Mouse (Mus musculus): ENCODE data around the gene Gjb1.
A peak's percentile ranks its signal among the peaks of the same experiment; 100 is the strongest.
"Not testable (repeated sequence)": the region's sequence is repeated elsewhere in the genome, so short reads cannot be mapped to it uniquely, and the experiment has no call there.

Gene Gjb1

GRCm38 (mm10) chrX:101376190-101376968 is at the start of gene Gjb1:
Gene Gjb1 (plus strand): TSS chrX:101376378.
- DNase-seq (ENCODE audit: extremely low spot score), result no peak

- peak; percentile 58 for DNase-seq (ENCODE audit: extremely low spot score)
Observed at GRCm38 (mm10) chrX:101329372-101330028, 46.7 kb upstream of the Gjb1 start.

- no peak for DNase-seq (ENCODE audit: extremely low spot score)
Observed at GRCm38 (mm10) chrX:101332031-101332374, 44.2 kb upstream of the Gjb1 start.

- peak; percentile 87 for DNase-seq (ENCODE audit: extremely low spot score)
Observed at GRCm38 (mm10) chrX:101332375-101333211, 43.6 kb upstream of the Gjb1 start.

- DNase-seq (ENCODE audit: extremely low spot score), result no peak
Observed at GRCm38 (mm10) chrX:101334606-101335005, 41.6 kb upstream of the Gjb1 start.

GRCm38 (mm10) chrX:101338666-101339065 is 37.5 kb upstream of the Gjb1 start:
- DNase-seq (ENCODE audit: extremely low spot score), result no peak

GRCm38 (mm10) chrX:101342837-101343236 is 33.3 kb upstream of the Gjb1 start:
- DNase-seq (ENCODE audit: extremely low spot score), result not testable (repeated sequence)

GRCm38 (mm10) chrX:101345456-101345855 is 30.7 kb upstream of the Gjb1 start:
- no peak for DNase-seq (ENCODE audit: extremely low spot score)

- DNase-seq (ENCODE audit: extremely low spot score), result no peak
Observed at GRCm38 (mm10) chrX:101346475-101346874, 29.7 kb upstream of the Gjb1 start.

GRCm38 (mm10) chrX:101351188-101351587 is 25.0 kb upstream of the Gjb1 start:
- no peak for DNase-seq (ENCODE audit: extremely low spot score)

- DNase-seq (ENCODE audit: extremely low spot score), result not testable (repeated sequence)
Observed at GRCm38 (mm10) chrX:101358902-101359301, 17.3 kb upstream of the Gjb1 start.

GRCm38 (mm10) chrX:101369001-101369400 is 7.2 kb upstream of the Gjb1 start:
- DNase-seq (ENCODE audit: extremely low spot score), result no peak

GRCm38 (mm10) chrX:101370573-101370972 is 5.6 kb upstream of the Gjb1 start:
- DNase-seq (ENCODE audit: extremely low spot score), result no peak

- DNase-seq (ENCODE audit: extremely low spot score), result no peak
Observed at GRCm38 (mm10) chrX:101372946-101373345, 3.2 kb upstream of the Gjb1 start.

- no peak for DNase-seq (ENCODE audit: extremely low spot score)
Observed at GRCm38 (mm10) chrX:101377076-101377475, 898 bp downstream of the Gjb1 start.

GRCm38 (mm10) chrX:101379744-101380143 is 3.6 kb downstream of the Gjb1 start:
- no peak for DNase-seq (ENCODE audit: extremely low spot score)

- no peak for DNase-seq (ENCODE audit: extremely low spot score)
Observed at GRCm38 (mm10) chrX:101383455-101383854, 7.3 kb downstream of the Gjb1 start.

- DNase-seq (ENCODE audit: extremely low spot score), result no peak
Observed at GRCm38 (mm10) chrX:101384439-101385137, 8.4 kb downstream of the Gjb1 start.

GRCm38 (mm10) chrX:101386222-101386621 is 10.0 kb downstream of the Gjb1 start:
- DNase-seq (ENCODE audit: extremely low spot score), result no peak

GRCm38 (mm10) chrX:101388866-101389537 is 12.8 kb downstream of the Gjb1 start:
- DNase-seq (ENCODE audit: extremely low spot score), result no peak

- DNase-seq (ENCODE audit: extremely low spot score), result no peak
Observed at GRCm38 (mm10) chrX:101394341-101394740, 18.2 kb downstream of the Gjb1 start.

Measured in embryo, embryonic 9.5 days (tissue).